ENCODE assay signal across 15 mouse cellular contexts in genomic region chr12:81857251-81857650, GRCm38 (mm10). TPM values are rescaled to one million over a fixed set of nuclear protein-coding genes. Genes with fewer than 3 reads are reported as not detected.
A peak's percentile ranks its signal among the peaks of the same experiment; 100 is the strongest.
DNase-seq lines count a peak whose midpoint lies in the region; ATAC-seq and TF ChIP-seq lines count a peak whose summit lies in the region.
"Had no signal": no experiment of that assay in that cellular context is flagged by ENCODE, and none has a peak within 500 bp of the region (broad histone marks: within the 10 kb centered on the region; RNA-seq: fewer than 3 reads in every experiment).

No protein-coding gene starts in this region.

- H3K4me2 ChIP-seq in CH12.LX (ENCODE audit: insufficient read depth, low read depth, poor library complexity, severe bottlenecking) = no peak overlapping the region
- no peak overlapping the region for H3K4me2 ChIP-seq in intestine, embryonic 16.5 days (ENCODE audit: low read depth, low read length)
- no peak overlapping the region for H3K4me2 ChIP-seq in kidney, embryonic 14.5 days (replicated peaks; ENCODE audit: low read depth, low read length)
- H3K4me2 ChIP-seq: forebrain, embryonic 12.5 days; heart, embryonic 15.5 days; hindbrain, embryonic 13.5 days; liver, embryonic 12.5 days had no signal

- H3K4me1 ChIP-seq in heart, embryonic 10.5 days = peaks cover 35% of the 10 kb centered on the region
- peaks cover 12 to 49% of the 10 kb centered on the region in 2 experiments for H3K4me1 ChIP-seq in CH12.LX (ENCODE audit: control insufficient read depth in 1 of 2, insufficient read depth in 2 of 2)
- peaks cover 38% of the 10 kb centered on the region for H3K4me1 ChIP-seq in intestine, embryonic 16.5 days (ENCODE audit: control insufficient read depth, insufficient read depth, low read length)
- peaks cover 20% of the 10 kb centered on the region; the same call in 1 of the 2 replicates for H3K4me1 ChIP-seq in kidney, embryonic 14.5 days (ENCODE audit: control insufficient read depth, insufficient read depth, low read length)

- peak; percentile 17 for DNase-seq in heart, embryonic 10.5 days (ENCODE audit: low spot score)
- DNase-seq in heart, postnatal 25 days (ENCODE audit: low spot score) = no peak
- no peak for DNase-seq in CH12.LX (ENCODE audit: extremely low read depth)
- peak; percentile 36 for DNase-seq in embryo, embryonic 10.5 days (ENCODE audit: low spot score)
- DNase-seq in frontal cortex, postnatal 25 days (ENCODE audit: low spot score in 2 of 2) = no peak
- DNase-seq: gastrocnemius, postnatal 25 days; thymus, postnatal 36 days had no signal

- ATAC-seq in intestine, embryonic 16.5 days = no peak
- no peak for ATAC-seq in erythroid progenitor cell, adult 5-6 weeks (replicated peaks; ENCODE audit: low FRiP score, poor library complexity, severe bottlenecking)
- ATAC-seq in kidney, embryonic 14.5 days (ENCODE audit: low FRiP score, low TSS enrichment) = no peak
- ATAC-seq: liver, embryonic 12.5 days had no signal

- intact Hi-C loops in heart, postnatal 25 days (cut with DNase I) = no loop called here

- peaks cover 20% of the 10 kb centered on the region for H3K79me2 ChIP-seq in CH12.LX (replicated peaks; ENCODE audit: control insufficient read depth, extremely low read depth, insufficient read depth, poor library complexity, severe bottlenecking)

- TF ChIP-seq CTCF in CH12.LX (conservative IDR thresholded peaks at IDR 0.05 in 1 of 2, IDR thresholded peaks at IDR 0.05 in 1 of 2; ENCODE audit: low read depth in 2 of 2, low read length in 2 of 2) = no peak

- WGBS in heart, embryonic 10.5 days = 50% methylated on average over 4 of the region's 4 CpGs
- WGBS in intestine, embryonic 16.5 days = 32% methylated on average over 4 of the region's 4 CpGs
- WGBS in kidney, embryonic 14.5 days = 14% methylated on average over 4 of the region's 4 CpGs

- in situ Hi-C loops in CH12.LX (cut with MboI; ENCODE audit: low pct_ligation_motif_present, low pct_unique_long_range_greater_than_20kb, low sequenced_read_pairs) = no loop called here

- no peak overlapping the region for H3K27ac ChIP-seq in heart, embryonic 10.5 days
- no peak overlapping the region for H3K27ac ChIP-seq in CH12.LX (ENCODE audit: insufficient read depth, low read depth)
- peak overlapping the region; percentile 57 for H3K27ac ChIP-seq in intestine, embryonic 16.5 days (ENCODE audit: low read length)
- no peak overlapping the region for H3K27ac ChIP-seq in kidney, embryonic 14.5 days (ENCODE audit: low read depth, low read length)
- H3K27ac ChIP-seq: forebrain, embryonic 12.5 days; heart, embryonic 15.5 days; hindbrain, embryonic 13.5 days; left cerebral cortex, adult 2 months; liver, embryonic 12.5 days had no signal

- dilution Hi-C loops in CH12.LX (cut with MboI; ENCODE audit: extremely low pct_ligation_motif_present, extremely low pct_unique_long_range_greater_than_20kb, low sequenced_read_pairs) = no loop called here

- no peaks in the 10 kb centered on the region for H3K9me3 ChIP-seq in heart, embryonic 10.5 days
- H3K9me3 ChIP-seq in CH12.LX (replicated peaks; ENCODE audit: low read length) = no peaks in the 10 kb centered on the region
- no peaks in the 10 kb centered on the region for H3K9me3 ChIP-seq in intestine, embryonic 16.5 days (ENCODE audit: control insufficient read depth, low read length)
- H3K9me3 ChIP-seq in kidney, embryonic 14.5 days (ENCODE audit: control insufficient read depth, low read length) = no peaks in the 10 kb centered on the region
- H3K9me3 ChIP-seq: forebrain, embryonic 12.5 days; heart, embryonic 15.5 days; hindbrain, embryonic 13.5 days; liver, embryonic 12.5 days had no signal

- no peak for TF ChIP-seq RAD21 in CH12.LX (IDR thresholded peaks at IDR 0.05; ENCODE audit: low read depth, low read length)

- no peak for TF ChIP-seq EP300 in CH12.LX (IDR thresholded peaks at IDR 0.05; ENCODE audit: low read length)

- H3K27me3 ChIP-seq in heart, embryonic 10.5 days (ENCODE audit: insufficient read depth, poor library complexity, severe bottlenecking) = no peaks in the 10 kb centered on the region
- no peaks in the 10 kb centered on the region for H3K27me3 ChIP-seq in CH12.LX (replicated peaks)
- H3K27me3 ChIP-seq in intestine, embryonic 16.5 days (replicated peaks; ENCODE audit: control insufficient read depth, insufficient read depth, low read length) = no peaks in the 10 kb centered on the region
- H3K27me3 ChIP-seq in kidney, embryonic 14.5 days (ENCODE audit: control insufficient read depth, insufficient read depth, low read length) = no peaks in the 10 kb centered on the region
- H3K27me3 ChIP-seq: heart, embryonic 15.5 days had no signal

- no peak overlapping the region for H3K4me3 ChIP-seq in heart, embryonic 10.5 days
- no peak overlapping the region for H3K4me3 ChIP-seq in CH12.LX (replicated peaks in 1 of 3; ENCODE audit: low read depth in 2 of 3, low read length in 2 of 3, poor library complexity in 1 of 3)
- H3K4me3 ChIP-seq in intestine, embryonic 16.5 days (ENCODE audit: low read length) = no peak overlapping the region
- no peak overlapping the region for H3K4me3 ChIP-seq in kidney, embryonic 14.5 days (ENCODE audit: low read length)
- H3K4me3 ChIP-seq: forebrain, embryonic 12.5 days; heart, embryonic 15.5 days; hindbrain, embryonic 13.5 days; left cerebral cortex, adult 2 months; liver, embryonic 12.5 days had no signal

- no peaks in the 10 kb centered on the region for H3K36me3 ChIP-seq in heart, embryonic 10.5 days
- no peaks in the 10 kb centered on the region for H3K36me3 ChIP-seq in CH12.LX (replicated peaks in 1 of 2; ENCODE audit: control insufficient read depth in 1 of 2, insufficient read depth in 1 of 2, low read length in 1 of 2)
- H3K36me3 ChIP-seq in intestine, embryonic 16.5 days (ENCODE audit: control insufficient read depth, insufficient read depth, low read length) = no peaks in the 10 kb centered on the region
- no peaks in the 10 kb centered on the region for H3K36me3 ChIP-seq in kidney, embryonic 14.5 days (ENCODE audit: control insufficient read depth, insufficient read depth, low read length)
- H3K36me3 ChIP-seq: forebrain, embryonic 12.5 days; heart, embryonic 15.5 days; hindbrain, embryonic 13.5 days; liver, embryonic 12.5 days had no signal

- no peak overlapping the region for H3K9ac ChIP-seq in CH12.LX (ENCODE audit: insufficient read depth, low read depth)
- no peak overlapping the region for H3K9ac ChIP-seq in intestine, embryonic 16.5 days (ENCODE audit: low read depth, low read length)
- no peak overlapping the region for H3K9ac ChIP-seq in kidney, embryonic 14.5 days (ENCODE audit: low read depth, low read length)
- H3K9ac ChIP-seq: forebrain, embryonic 12.5 days; heart, embryonic 15.5 days; hindbrain, embryonic 13.5 days; liver, embryonic 12.5 days had no signal

- TF ChIP-seq POLR2A in CH12.LX (IDR thresholded peaks at IDR 0.05; ENCODE audit: low read depth, low read length) = no peak

TF ChIP-seq in CH12.LX, 34 proteins besides CTCF, POLR2A, EP300 and RAD21:
- TF ChIP-seq UBTF (IDR thresholded peaks at IDR 0.05; ENCODE audit: low read depth, low read length) = no peak
- no peak for TF ChIP-seq USF1 (IDR thresholded peaks at IDR 0.05; ENCODE audit: low read depth, low read length)
- TF ChIP-seq ELF1 (IDR thresholded peaks at IDR 0.05; ENCODE audit: low read depth, low read length) = no peak
- peak; percentile 65 for TF ChIP-seq BHLHE40 (IDR thresholded peaks at IDR 0.05; ENCODE audit: low read depth, low read length)
TF ChIP-seq in CH12.LX: peak in this region for 1.

RNA-seq across cellular contexts. Expression of gene Pcnx, which starts 2.6 kb away (rescaled TPM):
- polyA plus RNA-seq in heart, embryonic 10.5 days (2016; fragmentation: Nextera tagmentation; extraction: Ambion mirVana) = 9.8 and 13.1 TPM in 2 replicates
- 10 to 100 TPM; 50.6 to 57.9 TPM for total RNA-seq in heart, postnatal 25 days (2021)
- total RNA-seq in CH12.LX (2012; rRNA removed) (45.3 and 68.2 TPM in 2 replicates), CH12.LX (2014; rRNA removed) (16.2 and 16.4 TPM in 2 replicates)
- polyA plus RNA-seq in CH12.LX (2012; ENCODE audit: insufficient read length, low read depth) = 78.7 and 89.1 TPM in 2 replicates
- 6.3 and 10.3 TPM in 2 replicates for polyA plus RNA-seq in intestine, embryonic 16.5 days (2015; fragmentation: Nextera tagmentation; extraction: Ambion mirVana)
- total RNA-seq in erythroid progenitor cell, adult 5-6 weeks (2015; ENCODE audit: low replicate concordance) = 1.4 and 15.5 TPM in 2 replicates
- total RNA-seq in erythroid progenitor cell, adult 5-6 weeks (2017; ENCODE audit: low replicate concordance) = 2.4 and 6.6 TPM in 2 replicates
- polyA plus RNA-seq in kidney, embryonic 14.5 days (2014; fragmentation: Nextera tagmentation; extraction: Ambion mirVana) = 13.2 and 19.5 TPM in 2 replicates

Comparison
In these comparisons a context has a peak if more than half of its experiments do, and no peak if none do; other contexts are left out.
1. DNase-seq: peak in heart, embryonic 10.5 days (single experiment) and embryo, embryonic 10.5 days (single experiment); none in heart, postnatal 25 days (single experiment), CH12.LX (single experiment) and frontal cortex, postnatal 25 days (0 of 2).